Comparison of ENCODE assay signal across 17 mouse cellular contexts in the genomic region with DNA sequence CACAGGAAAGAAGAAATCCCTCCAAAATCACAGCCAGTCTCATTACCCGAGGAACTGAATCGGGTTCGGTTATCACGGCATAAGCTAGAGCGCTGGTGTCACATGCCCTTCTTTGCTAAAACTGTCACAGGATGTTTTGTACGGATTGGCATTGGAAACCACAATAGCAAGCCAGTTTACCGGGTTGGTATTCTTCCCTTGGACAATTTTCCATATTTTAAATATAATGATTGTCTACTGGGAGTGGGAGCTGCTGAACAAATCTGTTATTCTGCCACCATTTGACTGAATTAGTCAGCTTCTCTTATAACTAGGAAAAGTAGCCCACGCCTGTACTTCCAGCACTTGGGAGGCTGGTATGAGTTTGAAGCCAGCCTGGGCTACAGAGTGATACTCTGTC. TPM values are rescaled to one million over a fixed set of nuclear protein-coding genes. Genes with fewer than 3 reads are reported as not detected.
"Had no signal": no experiment of that assay in that cellular context is flagged by ENCODE, and none has a peak within 500 bp of the region (broad histone marks: within the 10 kb centered on the region; RNA-seq: fewer than 3 reads in every experiment).

No protein-coding gene starts in this region.

- DNase-seq: lung, adult 2 months; lung, postnatal 14 days; lung, postnatal 36 days; right cerebral cortex, postnatal 14 days; thymus, adult 2 months; thymus, postnatal 25 days; thymus, postnatal 4 days had no signal

- H3K27ac ChIP-seq: lung, embryonic 15.5 days; macrophage; midbrain, embryonic 13.5 days; midbrain, embryonic 15.5 days; neural tube, embryonic 12.5 days; stomach, embryonic 15.5 days; stomach, postnatal 0 days had no signal

- H3K4me3 ChIP-seq: lung, embryonic 15.5 days; megakaryocyte, embryonic 14.5 days; midbrain, embryonic 13.5 days; midbrain, embryonic 15.5 days; neural tube, embryonic 12.5 days; stomach, embryonic 15.5 days had no signal

RNA-seq across cellular contexts. Expression of gene Itpka, which starts 21.1 kb away (rescaled TPM):
- total RNA-seq: monocyte, adult 5-6 weeks had no signal

RNA-seq across cellular contexts. Expression of gene Ltk, which starts 39.2 kb away (rescaled TPM):
- total RNA-seq: megakaryocyte progenitor cell, adult 5-6 weeks; monocyte, adult 5-6 weeks had no signal
